Mouse (Mus musculus) embryonic facial prominence, embryonic 10.5 days (tissue): ENCODE measurements at regions not wholly inside any gene's neighbourhood (a gene's known extent, or its start where the extent isn't known, plus 50 kb on each side); places are given as distances from the start of the nearest gene placed in this dataset.

Experiments used
- DNase-seq: peaks from one replicate; pipeline ENCODE4 v3.0.0-alpha.2; 2017; ENCODE audit warnings: low spot score
- H3K27ac ChIP-seq: fragments of 300-500 bp; sonication (generic); replicated peaks from 2 replicates; pipeline ENCODE4 v1.5.1; 2016; ENCODE audit warnings: mild to moderate bottlenecking
- H3K27me3 ChIP-seq: fragments of 300-500 bp; sonication (generic); replicated peaks from 2 replicates; pipeline ENCODE4 v1.6.1; 2016; ENCODE audit warnings: low read depth, mild to moderate bottlenecking; ENCODE audit not compliant: poor library complexity, severe bottlenecking
- H3K36me3 ChIP-seq: fragments of 300-500 bp; sonication (generic); replicated peaks from 2 replicates; pipeline ENCODE4 v1.6.1; 2016; ENCODE audit warnings: mild to moderate bottlenecking, moderate library complexity
- H3K4me1 ChIP-seq: fragments of 300-500 bp; sonication (generic); 2 replicates; pipeline ENCODE4 v1.6.1; 2016
- H3K4me3 ChIP-seq: fragments of 300-500 bp; sonication (generic); 2 replicates; pipeline ENCODE4 v1.5.1; 2016; ENCODE audit warnings: mild to moderate bottlenecking, moderate library complexity
- H3K9me3 ChIP-seq: fragments of 300-500 bp; sonication (generic); 2 replicates; pipeline ENCODE4 v1.6.1; 2016; ENCODE audit warnings: mild to moderate bottlenecking
- WGBS: fragments of 180-500 bp; shearing (Covaris S2); methylation state at CpG from one replicate; pipeline ENCODE4 v1.1.7; 2016; 5-methylcytosine and 5-hydroxymethylcytosine counted together

- no peaks in the 10 kb centered on the region for H3K27me3 ChIP-seq
- H3K4me3 ChIP-seq = no peak overlapping the region
- H3K36me3 ChIP-seq = no peaks in the 10 kb centered on the region
- H3K9me3 ChIP-seq = 0 out of 2 replicates have a peak, but pooled peaks cover 4% of the 10 kb centered on the region
- H3K4me1 ChIP-seq = peaks cover 12% of the 10 kb centered on the region
- no peak for DNase-seq
- H3K27ac ChIP-seq = no peak overlapping the region
- WGBS = 90% methylated on average over 3 of the region's 3 CpGs
Observed at GRCm38 (mm10) chr3:144137483-144137882, 67.5 kb downstream of the Lmo4 start.

DNA sequence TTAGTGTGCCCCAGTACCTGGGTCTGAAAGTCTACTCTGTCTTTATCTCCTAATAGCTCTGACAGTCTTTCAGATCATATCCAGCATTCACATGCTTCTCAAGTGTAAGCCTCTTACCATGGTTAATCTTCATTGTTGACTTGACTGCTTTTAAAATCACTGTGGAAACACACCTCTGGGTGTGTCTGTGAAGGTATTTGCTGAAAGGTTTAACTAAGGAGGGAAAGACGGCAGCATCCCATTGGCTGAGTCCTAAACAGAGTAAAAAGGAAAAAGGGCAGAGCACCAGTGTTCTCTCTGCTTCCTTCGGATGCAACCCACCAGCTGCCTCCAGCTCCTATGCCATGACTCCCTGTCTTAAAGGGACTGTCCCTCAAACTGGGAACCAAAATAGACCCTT is 68.6 kb downstream of the Lmo4 start:
- no peaks in the 10 kb centered on the region for H3K27me3 ChIP-seq
- 0 out of 2 replicates have a peak, but pooled peaks cover 4% of the 10 kb centered on the region for H3K9me3 ChIP-seq
- peaks cover 5% of the 10 kb centered on the region for H3K4me1 ChIP-seq
- DNase-seq = no peak
- H3K4me3 ChIP-seq = no peak overlapping the region
- no peak overlapping the region for H3K27ac ChIP-seq
- H3K36me3 ChIP-seq = no peaks in the 10 kb centered on the region
- WGBS = 68% methylated on average over 2 of the region's 2 CpGs

GRCm38 (mm10) chr3:144135646-144136045 is 69.4 kb downstream of the Lmo4 start:
- Histone ChIP-seq H3K36me3 (no peaks in the 10 kb centered on the region), H3K9me3 (0 out of 2 replicates have a peak, but pooled peaks cover 4% of the 10 kb centered on the region), H3K27me3 (no peaks in the 10 kb centered on the region), H3K4me3 (no peak overlapping the region), H3K27ac (no peak overlapping the region), H3K4me1 (peaks cover 4% of the 10 kb centered on the region; the same call in 1 of the 2 replicates)
- 94% methylated on average over 6 of the region's 6 CpGs for WGBS
- no peak for DNase-seq

GRCm38 (mm10) chr3:144128042-144128441 is 77.0 kb downstream of the Lmo4 start:
- 94% methylated on average over 4 of the region's 4 CpGs for WGBS
- Histone ChIP-seq H3K4me3 (no peak overlapping the region), H3K27ac (no peak overlapping the region), H3K9me3 (no peaks in the 10 kb centered on the region), H3K4me1 (no peaks in the 10 kb centered on the region), H3K36me3 (no peaks in the 10 kb centered on the region), H3K27me3 (no peaks in the 10 kb centered on the region)
- no peak for DNase-seq

GRCm38 (mm10) chr3:144124353-144124752 is 80.7 kb downstream of the Lmo4 start:
- no peak overlapping the region for H3K4me3 ChIP-seq
- H3K4me1 ChIP-seq = no peaks in the 10 kb centered on the region
- H3K36me3 ChIP-seq = no peaks in the 10 kb centered on the region
- H3K27ac ChIP-seq = no peak overlapping the region
- no peaks in the 10 kb centered on the region for H3K9me3 ChIP-seq
- DNase-seq = no peak
- WGBS = 87% methylated on average over 4 of the region's 4 CpGs
- H3K27me3 ChIP-seq = no peaks in the 10 kb centered on the region

DNA sequence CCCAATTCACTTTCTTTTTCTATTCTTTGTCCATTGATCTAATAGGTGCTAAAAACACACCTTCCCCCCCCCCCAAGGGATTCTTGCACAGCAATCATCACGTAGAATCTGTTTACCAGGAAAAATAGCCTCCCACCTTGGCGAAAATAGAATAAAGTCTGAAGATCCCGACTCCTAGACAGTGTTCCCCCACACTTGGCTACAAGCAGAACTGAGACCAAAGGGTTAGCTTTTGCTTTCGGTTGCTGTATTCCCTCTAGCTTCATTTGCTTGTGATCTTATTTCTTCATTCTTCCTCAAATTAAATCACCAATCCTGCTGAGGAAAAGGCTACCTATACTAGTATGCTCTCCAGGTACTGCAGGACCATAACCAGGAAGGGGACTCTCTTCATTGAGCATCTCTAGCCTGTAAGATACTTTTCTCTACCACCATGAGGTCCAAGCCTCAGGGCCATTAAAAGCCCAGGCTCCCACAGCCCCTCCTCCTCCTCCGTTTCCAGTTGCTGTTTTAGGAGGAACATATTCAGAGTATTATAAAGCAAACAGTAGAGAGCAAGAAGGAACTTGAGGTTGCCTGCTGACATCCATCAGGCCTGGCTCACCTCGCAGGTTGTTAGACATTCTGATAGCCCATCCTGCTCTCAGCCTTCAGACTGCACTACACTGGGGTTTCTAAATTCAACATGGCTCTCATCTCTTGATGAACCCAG is 81.5 kb downstream of the Lmo4 start:
- H3K27me3 ChIP-seq = no peaks in the 10 kb centered on the region
- no peaks in the 10 kb centered on the region for H3K36me3 ChIP-seq
- H3K4me1 ChIP-seq = no peaks in the 10 kb centered on the region
- no peak overlapping the region for H3K4me3 ChIP-seq
- 84% methylated on average over 6 of the region's 6 CpGs for WGBS
- no peaks in the 10 kb centered on the region for H3K9me3 ChIP-seq
- DNase-seq = no peak
- no peak overlapping the region for H3K27ac ChIP-seq

DNA sequence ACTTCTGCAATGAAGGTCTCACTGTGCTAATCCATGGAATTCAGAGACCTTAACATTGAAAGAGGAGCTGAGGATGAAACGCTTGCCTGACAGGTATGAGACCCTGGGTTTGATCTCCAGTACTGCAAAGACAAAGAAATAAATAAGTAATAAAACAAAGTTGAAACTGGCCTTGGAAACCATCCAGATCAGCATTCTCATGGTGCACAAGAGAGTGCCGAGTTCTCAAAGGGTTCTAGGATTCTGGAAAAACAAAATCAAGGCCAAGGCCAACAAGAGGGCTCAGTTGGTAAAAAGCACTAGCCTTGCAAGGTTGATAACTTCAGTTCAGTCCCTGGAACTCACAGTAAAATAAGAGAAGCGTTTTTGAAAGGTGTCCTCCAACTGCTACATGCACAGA is 85.9 kb downstream of the Lmo4 start:
- Histone ChIP-seq H3K27me3 (no peaks in the 10 kb centered on the region), H3K36me3 (no peaks in the 10 kb centered on the region), H3K4me3 (no peak overlapping the region), H3K27ac (no peak overlapping the region), H3K9me3 (no peaks in the 10 kb centered on the region), H3K4me1 (no peaks in the 10 kb centered on the region)
- WGBS = 78% methylated on average over 3 of the region's 3 CpGs
- no peak for DNase-seq

DNA sequence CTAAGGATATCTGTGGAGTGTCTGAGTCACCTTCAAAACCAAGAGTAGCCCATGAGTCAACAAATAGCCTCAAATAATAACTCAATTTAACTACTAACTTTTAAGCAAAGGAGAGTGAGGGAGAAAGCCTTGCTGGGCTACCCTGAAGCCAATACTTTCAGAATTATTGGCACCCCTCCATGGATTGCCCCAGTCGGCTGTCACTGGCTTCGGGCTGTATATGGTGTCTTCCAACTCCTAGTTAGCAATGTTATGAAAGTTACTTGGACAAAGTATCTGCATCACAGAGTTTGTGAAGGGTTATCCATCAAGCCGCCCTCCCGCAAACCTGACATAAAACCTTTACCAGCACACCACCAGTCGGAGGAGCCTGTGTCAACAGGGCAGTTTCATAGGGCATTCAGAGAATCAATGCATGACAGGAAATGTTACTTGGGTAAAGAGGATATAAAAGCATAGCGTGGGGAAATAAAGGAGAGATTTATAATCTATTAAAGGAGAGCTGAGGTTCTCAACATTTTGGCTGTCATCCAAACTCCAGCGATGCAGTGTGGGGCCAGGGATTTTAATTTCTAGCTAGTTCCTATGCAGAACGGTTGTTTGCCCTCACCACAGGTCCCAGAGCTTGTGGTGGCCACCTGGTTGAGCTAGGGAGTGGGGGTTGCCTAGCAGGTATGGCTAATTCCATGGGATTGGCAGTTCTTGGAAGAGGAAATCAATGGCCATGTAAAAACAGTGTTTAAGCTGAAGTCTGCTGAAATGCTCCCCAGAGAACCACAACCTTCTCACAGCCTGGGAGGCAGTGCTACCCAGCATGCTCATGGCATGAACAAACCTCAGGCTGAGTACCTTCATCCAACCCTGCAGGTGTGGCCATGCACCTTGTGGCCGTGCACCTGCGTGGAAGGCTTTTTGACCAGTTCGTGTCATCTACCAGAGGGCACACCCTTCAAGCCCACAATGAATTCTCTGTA is 91.1 kb downstream of the Lmo4 start:
- Histone ChIP-seq H3K36me3 (no peaks in the 10 kb centered on the region), H3K27ac (no peak overlapping the region), H3K9me3 (no peaks in the 10 kb centered on the region), H3K4me1 (no peaks in the 10 kb centered on the region), H3K27me3 (no peaks in the 10 kb centered on the region), H3K4me3 (no peak overlapping the region)
- DNase-seq = no peak
- 90% methylated on average over 11 of the region's 11 CpGs for WGBS

- H3K4me3 ChIP-seq = no peak overlapping the region
- H3K4me1 ChIP-seq = peaks cover 6% of the 10 kb centered on the region; the same call in 1 of the 2 replicates
- no peaks in the 10 kb centered on the region for H3K9me3 ChIP-seq
- 89% methylated on average over 5 of the region's 5 CpGs for WGBS
- H3K36me3 ChIP-seq = no peaks in the 10 kb centered on the region
- no peak for DNase-seq
- no peak overlapping the region for H3K27ac ChIP-seq
- no peaks in the 10 kb centered on the region for H3K27me3 ChIP-seq
Observed at GRCm38 (mm10) chr3:144110331-144111080, 94.5 kb downstream of the Lmo4 start.

DNA sequence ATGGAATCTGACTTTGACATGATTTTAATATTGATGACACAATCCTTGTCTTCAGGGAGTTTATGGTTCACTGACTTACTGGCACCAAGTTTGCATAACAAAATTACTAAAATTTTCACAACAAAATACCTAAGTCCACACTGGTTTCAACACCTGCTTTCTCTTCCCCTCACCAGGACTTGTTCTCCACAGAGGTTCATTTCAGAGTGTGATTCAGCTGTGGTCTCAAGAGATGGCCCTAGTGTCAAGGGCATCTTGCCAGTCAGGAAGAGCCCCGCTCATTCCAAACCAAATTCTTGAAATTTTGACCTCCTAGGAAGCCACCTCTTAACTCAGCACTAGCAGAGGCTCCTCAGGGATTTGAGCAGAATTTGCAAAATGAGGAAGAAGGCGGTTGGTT is 95.3 kb downstream of the Lmo4 start:
- H3K4me3 ChIP-seq = no peak overlapping the region
- no peaks in the 10 kb centered on the region for H3K27me3 ChIP-seq
- H3K36me3 ChIP-seq = no peaks in the 10 kb centered on the region
- H3K9me3 ChIP-seq = no peaks in the 10 kb centered on the region
- no peak for DNase-seq
- H3K4me1 ChIP-seq = peaks cover 6% of the 10 kb centered on the region; the same call in 1 of the 2 replicates
- no peak overlapping the region for H3K27ac ChIP-seq
- WGBS = 74% methylated on average over 2 of the region's 2 CpGs

GRCm38 (mm10) chr3:144108310-144108709 is 96.7 kb downstream of the Lmo4 start:
- H3K27me3 ChIP-seq = no peaks in the 10 kb centered on the region
- 87% methylated on average over 6 of the region's 6 CpGs for WGBS
- H3K4me1 ChIP-seq = peaks cover 6% of the 10 kb centered on the region; the same call in 1 of the 2 replicates
- no peaks in the 10 kb centered on the region for H3K36me3 ChIP-seq
- H3K9me3 ChIP-seq = no peaks in the 10 kb centered on the region
- no peak for DNase-seq
- no peak overlapping the region for H3K27ac ChIP-seq
- H3K4me3 ChIP-seq = no peak overlapping the region

GRCm38 (mm10) chr3:144107664-144108063 is 97.4 kb downstream of the Lmo4 start:
- H3K9me3 ChIP-seq = no peaks in the 10 kb centered on the region
- peaks cover 6% of the 10 kb centered on the region; the same call in 1 of the 2 replicates for H3K4me1 ChIP-seq
- H3K27me3 ChIP-seq = no peaks in the 10 kb centered on the region
- no peak overlapping the region for H3K4me3 ChIP-seq
- no peak for DNase-seq
- no peaks in the 10 kb centered on the region for H3K36me3 ChIP-seq
- H3K27ac ChIP-seq = no peak overlapping the region
- 80% methylated on average over 7 of the region's 7 CpGs for WGBS
